Mouse (Mus musculus) retina, embryonic 14.5 days (tissue): ENCODE measurements around the gene Cdc123.

Experiments
- DNase-seq: peaks from one replicate; pipeline ENCODE4 v3.0.0-alpha.2; 2015; ENCODE audit warnings: low spot score

Cdc123 gene

GRCm38 (mm10) chr2:5804440-5805045, 40.4 kb downstream of the Cdc123 start:
- DNase-seq = no peak

- no peak for DNase-seq
These were observed 42.9 kb downstream of the Cdc123 start for GRCm38 (mm10) chr2:5801927-5802590.

GRCm38 (mm10) chr2:5801182-5801640, 43.8 kb downstream of the Cdc123 start:
- no peak for DNase-seq

- no peak for DNase-seq
These were observed 46.9 kb downstream of the Cdc123 start for GRCm38 (mm10) chr2:5797816-5798672.

- DNase-seq = no peak
These were observed 51.2 kb downstream of the Cdc123 start for GRCm38 (mm10) chr2:5793771-5794170.

- DNase-seq = no peak
These were observed 52.9 kb downstream of the Cdc123 start for GRCm38 (mm10) chr2:5792056-5792455.

GRCm38 (mm10) chr2:5789625-5790160, 55.3 kb downstream of the Cdc123 start:
- DNase-seq = no peak

- no peak for DNase-seq
These were observed 57.6 kb downstream of the Cdc123 start for GRCm38 (mm10) chr2:5787391-5787790.

- DNase-seq = no peak
These were observed 72.5 kb downstream of the Cdc123 start for GRCm38 (mm10) chr2:5772464-5772863.

- DNase-seq = peak; percentile 75
These were observed 74.2 kb downstream of the Cdc123 start for GRCm38 (mm10) chr2:5770708-5771241.

- no peak for DNase-seq
These were observed 75.3 kb downstream of the Cdc123 start for GRCm38 (mm10) chr2:5769630-5770029.

GRCm38 (mm10) chr2:5768946-5769345, 76.0 kb downstream of the Cdc123 start:
- DNase-seq = no peak

- DNase-seq = no peak
These were observed 82.9 kb downstream of the Cdc123 start for GRCm38 (mm10) chr2:5762031-5762430.

- no peak for DNase-seq
These were observed 84.4 kb downstream of the Cdc123 start for GRCm38 (mm10) chr2:5760479-5761008.

- no peak for DNase-seq
These were observed 86.4 kb downstream of the Cdc123 start for GRCm38 (mm10) chr2:5758569-5758968.

- DNase-seq = no peak
These were observed 94.1 kb downstream of the Cdc123 start for GRCm38 (mm10) chr2:5750872-5751271.

- no peak for DNase-seq
These were observed 95.8 kb downstream of the Cdc123 start for GRCm38 (mm10) chr2:5749210-5749609.

- DNase-seq = no peak
These were observed 97.4 kb downstream of the Cdc123 start for GRCm38 (mm10) chr2:5747545-5748043.

GRCm38 (mm10) chr2:5746529-5746928, 98.4 kb downstream of the Cdc123 start:
- DNase-seq = no peak
